ENCODE assay signal across 16 mouse cellular contexts in genomic region chr16:86294436-86294835, GRCm38 (mm10).
DNase-seq lines count a peak whose midpoint lies in the region.
"Had no signal": no experiment of that assay in that cellular context is flagged by ENCODE, and none has a peak within 500 bp of the region (broad histone marks: within the 10 kb centered on the region; RNA-seq: fewer than 3 reads in every experiment).

No protein-coding gene starts in this region.

- DNase-seq in kidney, adult 9 months: peak; percentile 13
- DNase-seq in kidney, adult 11 months: no peak
- DNase-seq in 3134 (ENCODE audit: extremely low read depth, insufficient read length, low spot score) (peak; percentile 31), 3T3-L1 (ENCODE audit: low read depth, low spot score) (peak; percentile 90)
- peak; percentile 8 for DNase-seq in brain, adult 2 months (ENCODE audit: low read depth, low spot score)
- no peak for DNase-seq in left cerebral cortex, postnatal 10 days (ENCODE audit: extremely low spot score in 1 of 2, low spot score in 2 of 2)
- DNase-seq: adrenal gland, adult 8-10 months; adrenal gland, postnatal 25 days; B cell, adult 2 months; cerebellum, adult 18-20 months; cerebellum, adult 9-10 months; cerebellum, postnatal 14 days; gastrocnemius, postnatal 36 days; heart, adult 2 months; heart, postnatal 14 days; heart, postnatal 4 days had no signal

- intact Hi-C loops in left cerebral cortex, postnatal 10 days (cut with DNase I): no loop called here

Comparison
In these comparisons a context has a peak if more than half of its experiments do, and no peak if none do; other contexts are left out.
1. DNase-seq: peak in kidney, adult 9 months (single experiment), 3134 (single experiment), 3T3-L1 (single experiment) and brain, adult 2 months (single experiment); none in kidney, adult 11 months (single experiment) and left cerebral cortex, postnatal 10 days (0 of 2).